Mouse (Mus musculus): ENCODE results near the gene Vamp1.
A peak's percentile ranks its signal among the peaks of the same experiment; 100 is the strongest.
"Not testable (repeated sequence)": the region's sequence is repeated elsewhere in the genome, so short reads cannot be mapped to it uniquely, and the experiment has no call there.

Vamp1 gene

GRCm38 (mm10) chr6:125252711-125253110 lies 37.4 kb downstream of the Vamp1 start:
- DNase-seq: no peak

DNA sequence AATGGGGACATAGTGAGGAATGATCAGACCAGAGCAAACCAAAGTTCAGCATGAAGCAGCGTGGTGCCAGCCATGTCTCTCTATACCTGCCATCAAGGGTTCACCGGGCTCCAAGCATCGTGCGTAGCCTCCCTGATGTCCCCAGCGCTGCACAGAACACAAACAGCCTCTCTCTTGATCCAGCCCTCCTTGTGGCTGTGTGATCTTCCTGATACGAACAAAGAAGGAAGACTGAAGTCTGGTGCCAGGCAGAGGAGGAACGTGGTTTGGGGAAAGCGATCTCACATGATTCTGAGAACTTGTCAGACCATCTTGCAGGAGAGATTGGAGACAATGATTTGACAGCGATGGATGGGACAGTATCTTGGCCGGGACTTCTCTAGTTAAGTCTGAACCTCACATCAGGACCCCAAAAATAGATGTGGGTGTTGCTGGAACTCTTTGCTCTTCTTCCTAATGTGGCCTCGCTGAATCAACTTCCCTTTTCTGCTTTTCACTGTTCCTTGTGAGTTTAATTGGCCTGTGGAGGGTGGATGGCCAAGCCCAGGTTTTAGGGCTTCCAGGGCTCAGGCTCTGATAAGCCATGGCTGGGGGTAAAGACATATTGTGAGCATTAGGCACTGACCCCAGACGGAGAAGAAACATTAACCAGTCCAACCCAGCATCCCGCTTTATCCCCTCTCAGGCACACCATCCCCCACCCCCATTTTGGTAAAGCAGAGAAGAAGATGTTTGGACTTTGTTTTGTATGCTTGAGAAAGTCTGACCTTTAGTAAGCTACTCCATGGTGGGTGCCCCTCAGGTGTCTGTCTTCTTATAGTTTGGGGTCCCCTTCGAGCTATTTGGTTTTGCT lies 38.7 kb downstream of the Vamp1 start:
- no peak for DNase-seq

DNA sequence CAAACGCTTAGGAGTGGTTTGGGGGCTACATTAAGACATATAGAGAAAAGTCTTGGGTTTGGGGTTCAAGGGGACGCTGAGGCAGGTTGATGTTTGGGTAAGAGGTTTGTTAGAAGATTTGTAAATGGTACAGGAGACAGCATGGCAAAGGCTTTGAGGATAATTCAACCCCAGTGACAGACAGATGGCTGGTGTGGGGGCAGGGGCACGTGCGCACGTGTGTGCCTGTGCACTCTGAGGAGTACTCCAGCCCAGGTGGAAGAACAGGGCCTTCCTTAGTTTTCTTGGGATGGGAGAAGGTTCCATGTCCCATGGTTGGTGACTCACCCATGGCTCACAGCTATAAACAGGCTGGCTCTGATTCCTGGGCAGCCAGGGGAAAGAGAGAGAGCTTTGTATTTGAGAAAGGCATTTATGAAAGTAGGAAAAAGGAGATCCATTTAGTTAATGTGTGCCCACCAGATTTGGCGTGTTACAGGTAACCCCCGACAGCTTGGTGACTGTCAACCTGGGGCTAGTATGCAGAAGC lies 40.2 kb downstream of the Vamp1 start:
- DNase-seq: no peak

DNA sequence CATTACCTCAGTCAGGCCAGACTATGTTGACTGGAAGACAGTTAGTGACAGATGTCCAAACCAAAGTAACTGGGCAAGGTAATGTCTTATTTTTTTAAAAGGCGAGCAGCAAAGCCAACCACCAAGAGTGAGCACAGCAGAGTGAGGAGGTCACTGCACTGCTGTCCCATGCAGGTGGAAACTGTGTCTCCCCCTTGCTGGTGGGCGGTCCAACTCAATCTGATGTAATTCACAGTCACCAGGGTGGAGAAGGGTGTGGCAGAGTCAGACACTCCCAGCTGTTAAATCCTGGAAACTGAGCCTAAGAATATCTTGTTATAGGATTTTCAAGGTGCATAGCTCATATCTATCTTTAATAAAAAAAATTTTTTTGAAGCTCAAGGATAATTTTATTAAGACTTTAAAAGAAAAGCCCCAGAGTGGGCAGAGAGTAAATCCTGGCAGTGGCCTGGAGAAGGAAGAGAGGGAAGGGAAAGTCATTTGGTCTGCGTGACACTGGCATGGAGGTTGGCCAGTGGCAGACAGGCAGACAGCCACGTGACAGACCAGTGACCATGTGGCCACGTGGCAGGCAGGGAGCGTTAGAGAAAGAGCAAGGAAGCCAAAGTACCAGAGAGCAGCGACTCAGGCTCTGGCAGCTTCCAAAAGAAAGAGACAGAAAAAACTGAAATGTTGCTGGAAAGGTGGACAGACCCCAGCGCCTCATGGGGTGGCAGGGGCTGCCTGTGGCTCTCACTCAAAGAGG lies 41.0 kb downstream of the Vamp1 start:
- DNase-seq: no peak

- no peak for DNase-seq
Observed at GRCm38 (mm10) chr6:125260006-125260555, 44.7 kb downstream of the Vamp1 start.

DNA sequence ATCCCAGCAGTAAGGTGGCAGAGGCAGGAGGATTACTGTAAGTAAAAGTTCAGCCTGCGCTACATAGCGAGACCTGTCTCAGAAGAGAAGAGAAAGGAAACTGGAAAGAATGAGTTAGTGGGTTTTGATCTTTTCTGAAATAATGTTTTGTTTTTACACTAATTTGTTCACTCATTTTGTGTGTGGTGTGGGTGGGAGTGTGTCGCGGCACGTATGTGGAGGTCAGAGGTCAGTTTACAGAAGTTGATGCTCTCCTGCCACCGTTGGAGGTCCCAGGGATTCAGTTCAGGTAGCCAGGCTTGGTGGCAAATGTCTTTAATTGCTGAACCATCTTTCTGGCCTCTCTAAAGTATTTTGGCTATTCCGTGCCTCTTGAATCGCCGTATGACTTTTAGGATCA lies 48.9 kb downstream of the Vamp1 start:
- no peak for DNase-seq

DNA sequence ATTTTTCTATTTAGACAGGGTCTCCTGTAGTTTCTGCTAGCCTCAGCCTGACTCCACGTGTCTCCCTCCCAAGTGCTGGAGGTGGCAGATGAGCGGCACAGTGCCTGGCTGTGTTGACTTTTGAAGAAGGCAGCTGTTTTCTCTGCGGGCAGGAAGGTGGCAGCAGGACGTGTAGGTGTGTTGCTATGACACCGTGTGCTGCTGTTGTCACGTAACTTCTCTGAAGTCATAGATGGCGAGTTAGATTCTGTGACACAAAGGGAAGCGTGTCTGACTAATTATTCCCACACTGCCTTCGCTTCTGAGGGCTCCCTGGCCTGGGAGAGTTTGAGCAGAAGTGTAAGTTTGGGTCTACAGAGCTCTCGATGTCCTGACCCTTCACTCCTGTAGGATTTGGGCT lies 49.9 kb downstream of the Vamp1 start:
- DNase-seq: peak; percentile 75

- no peak for DNase-seq
Observed at GRCm38 (mm10) chr6:125266091-125266490, 50.7 kb downstream of the Vamp1 start.

DNA sequence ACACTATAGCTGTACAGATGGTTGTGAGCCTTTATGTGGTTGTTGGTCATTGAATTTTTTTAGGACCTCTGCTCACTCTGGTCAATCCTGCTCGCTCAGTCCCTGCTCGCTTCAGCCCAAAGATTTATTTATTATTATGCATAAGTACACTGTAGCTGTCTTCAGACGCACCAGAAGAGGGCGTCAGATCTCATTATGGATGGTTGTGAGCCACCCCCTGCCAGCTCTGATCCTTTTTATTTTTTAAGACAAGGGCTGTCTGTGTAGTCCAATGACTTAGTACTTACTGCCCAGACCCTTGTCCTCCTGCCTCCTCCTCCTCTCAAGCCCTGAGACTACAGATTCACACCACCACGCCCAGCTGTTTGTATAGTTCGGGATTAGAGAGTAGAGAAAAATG lies 51.2 kb downstream of the Vamp1 start:
- not testable (repeated sequence) for DNase-seq

GRCm38 (mm10) chr6:125267469-125267868 lies 52.1 kb downstream of the Vamp1 start:
- no peak for DNase-seq

DNA sequence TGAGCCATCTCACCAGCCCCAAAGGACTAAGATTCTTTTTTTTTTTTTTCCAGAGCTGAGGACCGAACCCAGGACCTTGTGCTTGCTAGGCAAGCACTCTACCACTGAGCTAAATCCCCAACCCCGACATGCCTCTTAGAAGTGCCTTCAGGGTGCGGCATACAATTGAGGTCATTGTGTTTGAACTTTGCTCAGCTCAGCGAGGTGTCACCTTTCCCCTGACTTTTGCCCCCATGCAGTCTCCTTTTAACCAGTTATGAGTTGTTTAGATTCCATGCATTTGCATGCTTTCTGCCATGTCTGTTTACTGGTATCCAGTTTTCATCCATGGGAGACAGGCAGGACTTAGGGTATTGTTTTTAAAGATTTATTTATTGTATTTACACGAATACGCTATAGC lies 53.4 kb downstream of the Vamp1 start:
- DNase-seq: no peak

DNA sequence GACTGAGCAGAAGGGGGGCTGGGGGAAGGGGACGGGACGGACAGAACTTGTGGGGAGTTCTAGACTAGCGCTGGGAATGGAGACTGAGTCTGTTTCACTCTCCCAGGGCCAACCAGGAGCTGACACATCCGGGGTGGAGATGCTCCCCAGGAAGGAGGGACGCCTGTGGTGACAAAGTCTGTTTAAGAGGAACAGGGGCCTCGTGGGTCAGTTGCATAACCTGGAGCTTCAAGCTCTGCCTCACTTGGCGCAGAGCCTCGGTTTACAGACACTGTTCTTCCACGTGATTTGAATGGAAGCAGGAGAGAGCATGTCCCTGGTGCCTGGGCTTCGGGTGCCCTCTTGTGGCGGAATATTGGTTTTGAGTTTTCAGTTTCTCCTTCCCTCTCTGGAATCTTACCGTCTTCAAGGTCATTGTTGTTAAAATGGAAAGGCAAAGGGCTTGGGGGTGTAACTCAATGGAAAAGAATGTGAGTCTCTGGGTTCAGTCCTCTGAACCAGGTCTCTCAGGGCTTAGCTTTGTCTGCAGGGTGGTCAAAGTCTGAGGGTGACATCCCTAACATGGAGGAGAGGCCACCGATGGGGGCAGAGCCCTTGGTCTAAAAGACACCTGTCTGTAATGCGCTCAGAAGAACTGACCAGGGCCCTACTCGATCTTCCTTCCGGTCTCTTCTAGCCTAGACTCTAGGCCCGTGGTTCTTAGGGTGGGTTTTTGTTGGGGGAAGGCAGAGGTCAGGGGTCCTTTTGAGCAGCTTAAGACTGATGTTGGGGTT lies 56.3 kb downstream of the Vamp1 start:
- peak; percentile 93 for DNase-seq

GRCm38 (mm10) chr6:125272228-125272785 lies 57.0 kb downstream of the Vamp1 start:
- no peak for DNase-seq

- peak; percentile 25 for DNase-seq
Observed at GRCm38 (mm10) chr6:125274841-125275563, 59.7 kb downstream of the Vamp1 start.

GRCm38 (mm10) chr6:125279729-125280128 lies 64.4 kb downstream of the Vamp1 start:
- DNase-seq: no peak

DNA sequence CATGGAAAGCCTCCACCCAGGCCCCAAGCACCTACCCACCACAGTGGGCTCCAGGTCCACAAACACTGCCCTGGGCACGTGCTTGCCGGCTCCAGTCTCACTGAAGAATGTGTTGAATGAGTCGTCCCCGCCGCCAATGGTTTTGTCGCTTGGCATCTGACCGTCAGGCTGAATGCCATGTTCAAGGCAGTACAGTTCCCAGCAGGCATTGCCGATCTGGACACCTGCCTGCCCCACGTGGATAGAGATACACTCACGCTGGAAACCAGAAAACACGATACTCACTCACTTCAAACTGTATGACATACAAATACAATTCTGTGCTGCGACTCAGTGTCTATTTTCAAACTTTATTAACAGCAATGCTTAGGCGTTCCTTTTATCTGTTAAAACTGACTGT lies 67.4 kb downstream of the Vamp1 start:
- DNase-seq: not testable (repeated sequence)

DNA sequence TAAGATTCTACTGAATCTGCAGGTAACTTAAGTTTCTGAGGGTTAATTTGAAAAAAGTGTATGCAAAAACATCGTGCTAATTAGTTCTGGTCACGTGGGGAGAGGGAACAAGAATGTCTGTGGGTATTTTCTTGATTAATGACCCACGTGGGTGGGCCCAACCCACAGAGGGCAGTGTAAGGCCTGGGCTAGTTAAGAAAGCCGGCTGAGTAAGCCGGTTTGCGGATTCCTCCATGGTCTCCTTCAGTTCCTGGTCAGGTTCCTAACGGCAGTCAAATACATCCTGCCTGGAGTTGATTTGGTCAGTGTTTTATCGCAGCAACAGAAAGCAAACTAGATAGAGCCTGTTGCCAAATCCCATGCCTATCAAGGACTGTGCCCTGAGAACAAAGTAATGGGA lies 68.9 kb downstream of the Vamp1 start:
- DNase-seq: no peak

GRCm38 (mm10) chr6:125284751-125285150 lies 69.4 kb downstream of the Vamp1 start:
- no peak for DNase-seq

DNA sequence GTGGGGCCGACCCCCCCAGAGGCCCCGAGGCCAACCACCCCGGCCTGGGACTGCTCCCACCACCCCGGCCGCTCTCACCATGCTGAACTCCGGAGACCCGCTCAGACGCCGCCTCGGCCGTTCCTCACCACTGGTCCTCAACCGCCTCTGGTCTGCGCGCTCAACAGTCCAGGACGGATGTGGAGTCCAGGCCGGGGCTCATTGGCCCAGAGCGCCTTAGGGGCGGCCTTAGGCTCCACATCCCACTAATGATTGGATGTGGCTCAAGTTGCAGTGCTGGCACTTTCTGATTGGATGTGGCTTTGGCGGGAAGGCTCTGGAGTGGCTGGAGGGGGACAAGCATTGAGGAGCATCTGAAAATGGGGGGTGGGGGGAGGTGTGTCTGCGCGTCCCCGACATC lies 70.5 kb downstream of the Vamp1 start, which contains the start of gene Tuba3a:
Gene Tuba3a (minus strand): TSS at position 153 of the 400 bp plus-strand sequence.
- DNase-seq: no peak

- no peak for DNase-seq
Observed at GRCm38 (mm10) chr6:125286944-125287343, 71.6 kb downstream of the Vamp1 start.

- no peak for DNase-seq
Observed at GRCm38 (mm10) chr6:125288730-125289129, 73.4 kb downstream of the Vamp1 start.

DNA sequence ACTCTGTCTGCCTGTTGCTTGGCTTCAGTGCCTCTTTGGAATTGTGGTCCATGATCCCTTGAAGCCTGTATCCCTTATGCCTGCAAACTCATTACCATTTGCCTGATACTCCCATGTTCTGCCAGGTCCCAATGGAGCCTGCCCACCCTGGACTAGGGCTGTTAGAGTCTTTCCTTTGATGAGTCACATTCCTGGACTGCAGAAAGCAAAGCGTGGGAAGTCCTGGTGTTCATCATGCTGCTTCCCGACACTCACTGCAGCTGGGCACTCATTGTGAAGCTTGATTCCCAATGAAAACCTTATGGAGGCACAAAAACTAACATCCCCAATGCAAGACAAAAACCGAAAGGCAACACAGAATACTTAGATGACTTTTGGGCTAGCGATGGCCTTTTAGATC lies 76.0 kb downstream of the Vamp1 start:
- DNase-seq: peak; percentile 64

Measured in right cerebral cortex, adult 18-20 months (tissue).